Comparison of ENCODE assay signal across 10 mouse cellular contexts in the genomic region with DNA sequence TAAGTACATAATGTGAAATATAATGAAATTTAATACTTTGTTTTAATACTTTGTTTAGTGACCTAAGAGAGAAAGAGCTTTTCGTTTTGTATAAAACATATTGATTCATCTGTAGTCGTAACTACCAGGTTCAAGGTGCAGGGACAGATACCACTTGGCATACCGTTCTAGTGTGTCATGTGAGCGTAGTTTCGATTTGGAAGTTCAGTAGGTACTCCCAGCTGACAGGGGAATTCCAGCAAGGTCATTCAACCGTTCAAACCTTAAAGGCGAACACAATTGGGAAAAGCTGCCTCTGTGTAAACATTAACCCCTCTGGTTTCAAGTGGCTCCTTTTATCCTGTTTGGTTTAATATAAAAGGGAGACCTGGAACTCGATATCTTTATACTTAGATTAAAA. TPM values are rescaled to one million over a fixed set of nuclear protein-coding genes. Genes with fewer than 3 reads are reported as not detected.
DNase-seq lines count a peak whose midpoint lies in the region; ATAC-seq lines count a peak whose summit lies in the region.
"Had no signal": no experiment of that assay in that cellular context is flagged by ENCODE, and none has a peak within 500 bp of the region (broad histone marks: within the 10 kb centered on the region; RNA-seq: fewer than 3 reads in every experiment).

No protein-coding gene starts in this region.

- no peaks in the 10 kb centered on the region for H3K36me3 ChIP-seq in embryonic facial prominence, embryonic 13.5 days
- no peaks in the 10 kb centered on the region for H3K36me3 ChIP-seq in embryonic facial prominence, embryonic 10.5 days (replicated peaks)
- H3K36me3 ChIP-seq in intestine, embryonic 15.5 days, result no peaks in the 10 kb centered on the region
- no peaks in the 10 kb centered on the region for H3K36me3 ChIP-seq in forebrain, embryonic 15.5 days
- H3K36me3 ChIP-seq in midbrain, embryonic 13.5 days, result no peaks in the 10 kb centered on the region
- H3K36me3 ChIP-seq: embryonic facial prominence, embryonic 12.5 days; limb, embryonic 12.5 days had no signal

- no peak overlapping the region for H3K4me3 ChIP-seq in embryonic facial prominence, embryonic 13.5 days
- no peak overlapping the region for H3K4me3 ChIP-seq in embryonic facial prominence, embryonic 10.5 days
- no peak overlapping the region for H3K4me3 ChIP-seq in intestine, embryonic 15.5 days (replicated peaks)
- no peak overlapping the region for H3K4me3 ChIP-seq in forebrain, embryonic 15.5 days
- H3K4me3 ChIP-seq in midbrain, embryonic 13.5 days (replicated peaks), result no peak overlapping the region
- H3K4me3 ChIP-seq: embryonic facial prominence, embryonic 12.5 days; limb, embryonic 12.5 days had no signal

- H3K27me3 ChIP-seq in embryonic facial prominence, embryonic 13.5 days, result no peaks in the 10 kb centered on the region
- no peaks in the 10 kb centered on the region for H3K27me3 ChIP-seq in embryonic facial prominence, embryonic 10.5 days (replicated peaks; ENCODE audit: low read depth, poor library complexity, severe bottlenecking)
- H3K27me3 ChIP-seq in intestine, embryonic 15.5 days (replicated peaks), result no peaks in the 10 kb centered on the region
- no peaks in the 10 kb centered on the region for H3K27me3 ChIP-seq in forebrain, embryonic 15.5 days
- no peaks in the 10 kb centered on the region for H3K27me3 ChIP-seq in midbrain, embryonic 13.5 days
- H3K27me3 ChIP-seq: embryonic facial prominence, embryonic 12.5 days; limb, embryonic 12.5 days had no signal

- no peak overlapping the region for H3K27ac ChIP-seq in embryonic facial prominence, embryonic 13.5 days
- no peak overlapping the region for H3K27ac ChIP-seq in embryonic facial prominence, embryonic 10.5 days (replicated peaks)
- no peak overlapping the region for H3K27ac ChIP-seq in intestine, embryonic 15.5 days
- H3K27ac ChIP-seq in forebrain, embryonic 15.5 days (replicated peaks), result no peak overlapping the region
- H3K27ac ChIP-seq in midbrain, embryonic 13.5 days, result no peak overlapping the region
- H3K27ac ChIP-seq: embryonic facial prominence, embryonic 12.5 days; limb, embryonic 12.5 days had no signal

- H3K9ac ChIP-seq in embryonic facial prominence, embryonic 13.5 days, result no peak overlapping the region
- H3K9ac ChIP-seq in intestine, embryonic 15.5 days, result no peak overlapping the region
- H3K9ac ChIP-seq in forebrain, embryonic 15.5 days (replicated peaks), result no peak overlapping the region
- no peak overlapping the region for H3K9ac ChIP-seq in midbrain, embryonic 13.5 days (replicated peaks)
- H3K9ac ChIP-seq: embryonic facial prominence, embryonic 12.5 days; limb, embryonic 12.5 days had no signal

- WGBS in embryonic facial prominence, embryonic 13.5 days, result 43% methylated on average over 8 of the region's 8 CpGs
- 66% methylated on average over 8 of the region's 8 CpGs for WGBS in embryonic facial prominence, embryonic 10.5 days
- WGBS in intestine, embryonic 15.5 days, result 39% methylated on average over 8 of the region's 8 CpGs
- WGBS in forebrain, embryonic 15.5 days, result 65% methylated on average over 8 of the region's 8 CpGs
- 60% methylated on average over 8 of the region's 8 CpGs for WGBS in midbrain, embryonic 13.5 days

- no peak for DNase-seq in embryonic facial prominence, embryonic 10.5 days (ENCODE audit: low spot score)
- peak; percentile 25 for DNase-seq in 3T3-L1 (ENCODE audit: low read depth, low spot score)
- DNase-seq in kidney, postnatal 4 days, result peak; percentile 10 to 31
- no peak for DNase-seq in thymus, postnatal 25 days

- no peak for ATAC-seq in embryonic facial prominence, embryonic 13.5 days (ENCODE audit: insufficient number of reproducible peaks, insufficient read depth, low FRiP score, low TSS enrichment, low read depth)
- ATAC-seq in intestine, embryonic 15.5 days, result peak; percentile 86
- no peak for ATAC-seq in forebrain, embryonic 15.5 days (replicated peaks)
- no peak for ATAC-seq in midbrain, embryonic 13.5 days

- peaks cover 5% of the 10 kb centered on the region; the same call in 1 of the 2 replicates for H3K4me1 ChIP-seq in embryonic facial prominence, embryonic 13.5 days
- no peaks in the 10 kb centered on the region for H3K4me1 ChIP-seq in embryonic facial prominence, embryonic 10.5 days
- H3K4me1 ChIP-seq in intestine, embryonic 15.5 days (replicated peaks), result no peaks in the 10 kb centered on the region
- H3K4me1 ChIP-seq in forebrain, embryonic 15.5 days, result no peaks in the 10 kb centered on the region
- H3K4me1 ChIP-seq in midbrain, embryonic 13.5 days (replicated peaks), result 0 out of 2 replicates have a peak, but pooled peaks cover 5% of the 10 kb centered on the region
- H3K4me1 ChIP-seq: embryonic facial prominence, embryonic 12.5 days; limb, embryonic 12.5 days had no signal

- peak overlapping the region; percentile 27; the same call in 1 of the 2 replicates for H3K4me2 ChIP-seq in embryonic facial prominence, embryonic 13.5 days
- H3K4me2 ChIP-seq in intestine, embryonic 15.5 days (replicated peaks), result no peak overlapping the region
- H3K4me2 ChIP-seq in forebrain, embryonic 15.5 days (replicated peaks), result no peak overlapping the region
- no peak overlapping the region for H3K4me2 ChIP-seq in midbrain, embryonic 13.5 days (replicated peaks)
- H3K4me2 ChIP-seq: embryonic facial prominence, embryonic 12.5 days; limb, embryonic 12.5 days had no signal

- no peaks in the 10 kb centered on the region for H3K9me3 ChIP-seq in embryonic facial prominence, embryonic 13.5 days
- no peaks in the 10 kb centered on the region for H3K9me3 ChIP-seq in embryonic facial prominence, embryonic 10.5 days
- no peaks in the 10 kb centered on the region for H3K9me3 ChIP-seq in intestine, embryonic 15.5 days
- no peaks in the 10 kb centered on the region for H3K9me3 ChIP-seq in forebrain, embryonic 15.5 days
- no peaks in the 10 kb centered on the region for H3K9me3 ChIP-seq in midbrain, embryonic 13.5 days
- H3K9me3 ChIP-seq: embryonic facial prominence, embryonic 12.5 days; limb, embryonic 12.5 days had no signal

RNA-seq across cellular contexts. Expression of gene Map3k13, which starts 24.5 kb away (rescaled TPM):
- 0.81 and 0.95 TPM in 2 replicates for polyA plus RNA-seq in embryonic facial prominence, embryonic 13.5 days (2015; fragmentation: Nextera tagmentation; extraction: Ambion mirVana)
- polyA plus RNA-seq in embryonic facial prominence, embryonic 10.5 days (2016; fragmentation: Nextera tagmentation; extraction: Ambion mirVana), result 1.9 and 2.1 TPM in 2 replicates
- 1.7 and 1.9 TPM in 2 replicates for polyA plus RNA-seq in intestine, embryonic 15.5 days (2015; fragmentation: Nextera tagmentation; extraction: Ambion mirVana)
- polyA plus RNA-seq in forebrain, embryonic 15.5 days (2015; fragmentation: Nextera tagmentation; extraction: Ambion mirVana), result 5.7 and 5.8 TPM in 2 replicates
- 7.6 and 8.3 TPM in 2 replicates for polyA plus RNA-seq in midbrain, embryonic 13.5 days (2015; fragmentation: Nextera tagmentation; extraction: Ambion mirVana)

RNA-seq across cellular contexts. Expression of gene Ehhadh, which starts 31.0 kb away (rescaled TPM):
- polyA plus RNA-seq in embryonic facial prominence, embryonic 13.5 days (2015; fragmentation: Nextera tagmentation; extraction: Ambion mirVana), result 2.3 and 2.4 TPM in 2 replicates
- polyA plus RNA-seq in embryonic facial prominence, embryonic 10.5 days (2016; fragmentation: Nextera tagmentation; extraction: Ambion mirVana), result 1.8 and 2.1 TPM in 2 replicates
- 9.7 and 11.4 TPM in 2 replicates for polyA plus RNA-seq in intestine, embryonic 15.5 days (2015; fragmentation: Nextera tagmentation; extraction: Ambion mirVana)
- 0.51 and 0.85 TPM in 2 replicates for polyA plus RNA-seq in forebrain, embryonic 15.5 days (2015; fragmentation: Nextera tagmentation; extraction: Ambion mirVana)
- 1.2 and 1.3 TPM in 2 replicates for polyA plus RNA-seq in midbrain, embryonic 13.5 days (2015; fragmentation: Nextera tagmentation; extraction: Ambion mirVana)

Comparison
In these comparisons a context has a peak if more than half of its experiments do, and no peak if none do; other contexts are left out.
1. DNase-seq: peak in 3T3-L1 (single experiment) and kidney, postnatal 4 days (2 of 2); none in embryonic facial prominence, embryonic 10.5 days (single experiment) and thymus, postnatal 25 days (single experiment).